In genomic region chr4:40221876-40222585, GRCm38 (mm10) we compare ENCODE assay signal across 25 mouse cellular contexts. TPM values are rescaled to one million over a fixed set of nuclear protein-coding genes. Genes with fewer than 3 reads are reported as not detected.
DNase-seq lines count a peak whose midpoint lies in the region; ATAC-seq and TF ChIP-seq lines count a peak whose summit lies in the region.
"Had no signal": no experiment of that assay in that cellular context is flagged by ENCODE, and none has a peak within 500 bp of the region (broad histone marks: within the 10 kb centered on the region; RNA-seq: fewer than 3 reads in every experiment).

No protein-coding gene starts in this region.

- H3K4me2 ChIP-seq in liver, embryonic 12.5 days, result no peak overlapping the region
- peak overlapping the region; percentile 21; the same call in 1 of the 2 replicates for H3K4me2 ChIP-seq in neural tube, embryonic 12.5 days (replicated peaks)
- H3K4me2 ChIP-seq in neural tube, embryonic 14.5 days (ENCODE audit: low read depth, low read length), result peak overlapping the region; percentile 3; the same call in 1 of the 2 replicates
- H3K4me2 ChIP-seq: embryonic facial prominence, embryonic 15.5 days; hindbrain, embryonic 15.5 days had no signal

- no peaks in the 10 kb centered on the region for H3K9me3 ChIP-seq in liver, embryonic 12.5 days (replicated peaks)
- no peaks in the 10 kb centered on the region for H3K9me3 ChIP-seq in neural tube, embryonic 12.5 days
- no peaks in the 10 kb centered on the region for H3K9me3 ChIP-seq in neural tube, embryonic 14.5 days (ENCODE audit: control insufficient read depth, low read length)
- H3K9me3 ChIP-seq: embryonic facial prominence, embryonic 15.5 days; forebrain, embryonic 10.5 days; heart, embryonic 13.5 days; hindbrain, embryonic 15.5 days had no signal

- 42% methylated on average over 21 of the region's 21 CpGs for WGBS in liver, adult 2 months
- WGBS in liver, embryonic 12.5 days (ENCODE audit: insufficient replicate concordance), result 46% methylated on average over 21 of the region's 21 CpGs
- WGBS in neural tube, embryonic 12.5 days, result 40% methylated on average over 21 of the region's 21 CpGs
- 32% methylated on average over 21 of the region's 21 CpGs for WGBS in neural tube, embryonic 14.5 days

- peak overlapping the region; percentile 42; the same call in 1 of the 2 replicates for H3K9ac ChIP-seq in liver, adult 2 months (ENCODE audit: low read depth, low read length)
- no peak overlapping the region for H3K9ac ChIP-seq in liver, embryonic 12.5 days
- H3K9ac ChIP-seq in neural tube, embryonic 12.5 days, result no peak overlapping the region
- no peak overlapping the region for H3K9ac ChIP-seq in neural tube, embryonic 14.5 days (replicated peaks; ENCODE audit: low read depth, low read length)
- H3K9ac ChIP-seq: embryonic facial prominence, embryonic 15.5 days; heart, embryonic 13.5 days; hindbrain, embryonic 15.5 days had no signal

- no peak for TF ChIP-seq POLR2A in liver, adult 2 months (IDR thresholded peaks at IDR 0.05; ENCODE audit: extremely low read depth, insufficient read depth, low read length)

- no peak for TF ChIP-seq CTCF in liver, adult 2 months (IDR thresholded peaks at IDR 0.05; ENCODE audit: low read depth, low read length)

- peaks cover 29% of the 10 kb centered on the region for H3K36me3 ChIP-seq in liver, adult 2 months (ENCODE audit: control insufficient read depth, insufficient read depth, low read length)
- no peaks in the 10 kb centered on the region for H3K36me3 ChIP-seq in liver, embryonic 12.5 days
- H3K36me3 ChIP-seq in neural tube, embryonic 12.5 days, result no peaks in the 10 kb centered on the region
- H3K36me3 ChIP-seq in neural tube, embryonic 14.5 days (ENCODE audit: control insufficient read depth, insufficient read depth, low read length), result no peaks in the 10 kb centered on the region
- H3K36me3 ChIP-seq: embryonic facial prominence, embryonic 15.5 days; forebrain, embryonic 10.5 days; hindbrain, embryonic 15.5 days had no signal

- peak overlapping the region; percentile 31 for H3K4me3 ChIP-seq in liver, adult 2 months (ENCODE audit: insufficient read depth, low read depth, low read length)
- no peak overlapping the region for H3K4me3 ChIP-seq in liver, embryonic 12.5 days
- H3K4me3 ChIP-seq in neural tube, embryonic 12.5 days, result no peak overlapping the region
- no peak overlapping the region for H3K4me3 ChIP-seq in neural tube, embryonic 14.5 days (ENCODE audit: low read depth, low read length)
- H3K4me3 ChIP-seq: embryonic facial prominence, embryonic 15.5 days; erythroblast, embryonic 14.5 days; forebrain, embryonic 10.5 days; gastrocnemius, adult 2 months; heart, embryonic 13.5 days; hindbrain, embryonic 15.5 days had no signal

- peak overlapping the region; percentile 87 for H3K27ac ChIP-seq in liver, adult 2 months (replicated peaks; ENCODE audit: insufficient read depth, low read depth, low read length)
- H3K27ac ChIP-seq in liver, embryonic 12.5 days, result no peak overlapping the region
- H3K27ac ChIP-seq in neural tube, embryonic 12.5 days, result no peak overlapping the region
- H3K27ac ChIP-seq in neural tube, embryonic 14.5 days (ENCODE audit: low read depth, low read length), result no peak overlapping the region
- H3K27ac ChIP-seq: embryonic facial prominence, embryonic 15.5 days; forebrain, embryonic 10.5 days; gastrocnemius, adult 2 months; heart, embryonic 13.5 days; hindbrain, embryonic 15.5 days had no signal

- no peaks in the 10 kb centered on the region for H3K27me3 ChIP-seq in liver, adult 2 months (ENCODE audit: control insufficient read depth, insufficient read depth, low read length)
- H3K27me3 ChIP-seq in liver, embryonic 12.5 days (replicated peaks), result peaks cover 21% of the 10 kb centered on the region; the same call in 1 of the 2 replicates
- H3K27me3 ChIP-seq in neural tube, embryonic 12.5 days (replicated peaks), result no peaks in the 10 kb centered on the region
- H3K27me3 ChIP-seq in neural tube, embryonic 14.5 days (ENCODE audit: control insufficient read depth, insufficient read depth, low read length), result no peaks in the 10 kb centered on the region
- H3K27me3 ChIP-seq: embryonic facial prominence, embryonic 15.5 days; hindbrain, embryonic 15.5 days; Patski had no signal

- no peak for ATAC-seq in liver, embryonic 12.5 days
- 0 out of 2 replicates have a peak, but pooled peaks have one; percentile 29 for ATAC-seq in neural tube, embryonic 12.5 days (ENCODE audit: low FRiP score, low read depth)
- ATAC-seq in neural tube, embryonic 14.5 days (ENCODE audit: low read depth), result no peak; the same call in 1 of the 2 replicates
- no peak for ATAC-seq in megakaryocyte progenitor cell, adult 5-6 weeks (replicated peaks; ENCODE audit: poor library complexity)
- ATAC-seq: CD4-positive, CD25-positive, alpha-beta regulatory T cell, adult 4 months; forebrain, embryonic 14.5 days; Patski had no signal

- H3K4me1 ChIP-seq in liver, adult 2 months (ENCODE audit: control insufficient read depth, insufficient read depth, low read length), result peaks cover 9% of the 10 kb centered on the region; the same call in 1 of the 2 replicates
- peaks cover 3% of the 10 kb centered on the region; the same call in 1 of the 2 replicates for H3K4me1 ChIP-seq in liver, embryonic 12.5 days
- peaks cover 3% of the 10 kb centered on the region; the same call in 1 of the 2 replicates for H3K4me1 ChIP-seq in neural tube, embryonic 12.5 days
- no peaks in the 10 kb centered on the region for H3K4me1 ChIP-seq in neural tube, embryonic 14.5 days (ENCODE audit: control insufficient read depth, insufficient read depth, low read length)
- H3K4me1 ChIP-seq: embryonic facial prominence, embryonic 15.5 days; hindbrain, embryonic 15.5 days had no signal

- no peaks in the 10 kb centered on the region for H3K79me2 ChIP-seq in liver, adult 2 months (ENCODE audit: control insufficient read depth, insufficient read depth, low read length)

- peak; percentile 6 for DNase-seq in embryo, embryonic 11 days
- no peak for DNase-seq in embryo, embryonic 10 days (ENCODE audit: low spot score)
- no peak for DNase-seq in liver, adult 2 months (ENCODE audit: extremely low read depth, low read depth, low spot score)
- no peak for DNase-seq in neural tube, embryonic 10.5 days (ENCODE audit: extremely low spot score, low spot score)
- DNase-seq: adrenal gland, adult 2 months; adrenal gland, postnatal 25 days; B cell, adult 2 months; cerebellum, adult 18-20 months; cerebellum, adult 9-11 months; cerebellum, postnatal 36 days; gastrocnemius, adult 2 months; gastrocnemius, postnatal 25 days; heart, postnatal 4 days had no signal

RNA-seq across cellular contexts. Expression of gene Ddx58, which starts 17.6 kb away (rescaled TPM):
- 29.2 and 29.9 TPM in 2 replicates for total RNA-seq in liver, adult 2 months (2014; rRNA removed)
- 9.1 and 11.6 TPM in 2 replicates for polyA plus RNA-seq in liver, adult 2 months (2012; rRNA removed)
- polyA plus RNA-seq in liver, embryonic 12.5 days (2016; fragmentation: Nextera tagmentation; extraction: Ambion mirVana), result 3.0 and 3.2 TPM in 2 replicates
- 3.3 and 4.3 TPM in 2 replicates for polyA plus RNA-seq in neural tube, embryonic 12.5 days (2016; fragmentation: Nextera tagmentation; extraction: Ambion mirVana)
- polyA plus RNA-seq in neural tube, embryonic 14.5 days (2014; fragmentation: Nextera tagmentation; extraction: Ambion mirVana), result 3.3 and 3.7 TPM in 2 replicates
- total RNA-seq in megakaryocyte progenitor cell, adult 5-6 weeks (2015), result 6.7 and 13.3 TPM in 2 replicates
- total RNA-seq in megakaryocyte progenitor cell, adult 5-6 weeks (2017), result 8.2 and 9.8 TPM in 2 replicates

RNA-seq across cellular contexts. Expression of gene Smim27, which starts 47.3 kb away (rescaled TPM):
- total RNA-seq in liver, adult 2 months (2014; rRNA removed), result 3.0 and 5.7 TPM in 2 replicates
- 28.9 and 29.7 TPM in 2 replicates for polyA plus RNA-seq in liver, adult 2 months (2012; rRNA removed)
- 21.5 and 23.9 TPM in 2 replicates for polyA plus RNA-seq in liver, embryonic 12.5 days (2016; fragmentation: Nextera tagmentation; extraction: Ambion mirVana)
- 23.0 and 24.0 TPM in 2 replicates for polyA plus RNA-seq in neural tube, embryonic 12.5 days (2016; fragmentation: Nextera tagmentation; extraction: Ambion mirVana)
- polyA plus RNA-seq in neural tube, embryonic 14.5 days (2014; fragmentation: Nextera tagmentation; extraction: Ambion mirVana), result 13.0 TPM in 2 replicates
- 9.6 and 16.7 TPM in 2 replicates for total RNA-seq in megakaryocyte progenitor cell, adult 5-6 weeks (2015)
- 3.6 and 5.6 TPM in 2 replicates for total RNA-seq in megakaryocyte progenitor cell, adult 5-6 weeks (2017)

RNA-seq across cellular contexts. Expression of gene Topors, which starts 47.6 kb away (rescaled TPM):
- total RNA-seq in liver, adult 2 months (2014; rRNA removed), result 22.4 and 23.1 TPM in 2 replicates
- 2.7 and 3.0 TPM in 2 replicates for polyA plus RNA-seq in liver, adult 2 months (2012; rRNA removed)
- 26.5 and 26.7 TPM in 2 replicates for polyA plus RNA-seq in liver, embryonic 12.5 days (2016; fragmentation: Nextera tagmentation; extraction: Ambion mirVana)
- polyA plus RNA-seq in neural tube, embryonic 12.5 days (2016; fragmentation: Nextera tagmentation; extraction: Ambion mirVana), result 43.2 and 43.4 TPM in 2 replicates
- 30.7 and 36.9 TPM in 2 replicates for polyA plus RNA-seq in neural tube, embryonic 14.5 days (2014; fragmentation: Nextera tagmentation; extraction: Ambion mirVana)
- 45.4 and 56.3 TPM in 2 replicates for total RNA-seq in megakaryocyte progenitor cell, adult 5-6 weeks (2015)
- 77.6 and 82.4 TPM in 2 replicates for total RNA-seq in megakaryocyte progenitor cell, adult 5-6 weeks (2017)

RNA-seq across cellular contexts. Expression of gene Ndufb6, which starts 57.2 kb away (rescaled TPM):
- 154 and 169 TPM in 2 replicates for total RNA-seq in liver, adult 2 months (2014; rRNA removed)
- polyA plus RNA-seq in liver, adult 2 months (2012; rRNA removed), result 135 and 138 TPM in 2 replicates
- 207 and 214 TPM in 2 replicates for polyA plus RNA-seq in liver, embryonic 12.5 days (2016; fragmentation: Nextera tagmentation; extraction: Ambion mirVana)
- polyA plus RNA-seq in neural tube, embryonic 12.5 days (2016; fragmentation: Nextera tagmentation; extraction: Ambion mirVana), result 287 and 291 TPM in 2 replicates
- 336 and 381 TPM in 2 replicates for polyA plus RNA-seq in neural tube, embryonic 14.5 days (2014; fragmentation: Nextera tagmentation; extraction: Ambion mirVana)
- total RNA-seq in megakaryocyte progenitor cell, adult 5-6 weeks (2015), result 151 and 167 TPM in 2 replicates
- 52.2 and 66.9 TPM in 2 replicates for total RNA-seq in megakaryocyte progenitor cell, adult 5-6 weeks (2017)
